Mouse (Mus musculus): ENCODE measurements around the gene Trap1a. TPM values are rescaled to one million over a fixed set of nuclear protein-coding genes. Genes with fewer than 3 reads are reported as not detected.

Trap1a gene
- polyA plus RNA-seq (2014; fragmentation: Illumina TruSeq; extraction: RNeasy Lipid Tissue Mini Kit (QIAGEN cat#74804); ENCODE audit: low read depth, low replicate concordance), result not detected

DNA sequence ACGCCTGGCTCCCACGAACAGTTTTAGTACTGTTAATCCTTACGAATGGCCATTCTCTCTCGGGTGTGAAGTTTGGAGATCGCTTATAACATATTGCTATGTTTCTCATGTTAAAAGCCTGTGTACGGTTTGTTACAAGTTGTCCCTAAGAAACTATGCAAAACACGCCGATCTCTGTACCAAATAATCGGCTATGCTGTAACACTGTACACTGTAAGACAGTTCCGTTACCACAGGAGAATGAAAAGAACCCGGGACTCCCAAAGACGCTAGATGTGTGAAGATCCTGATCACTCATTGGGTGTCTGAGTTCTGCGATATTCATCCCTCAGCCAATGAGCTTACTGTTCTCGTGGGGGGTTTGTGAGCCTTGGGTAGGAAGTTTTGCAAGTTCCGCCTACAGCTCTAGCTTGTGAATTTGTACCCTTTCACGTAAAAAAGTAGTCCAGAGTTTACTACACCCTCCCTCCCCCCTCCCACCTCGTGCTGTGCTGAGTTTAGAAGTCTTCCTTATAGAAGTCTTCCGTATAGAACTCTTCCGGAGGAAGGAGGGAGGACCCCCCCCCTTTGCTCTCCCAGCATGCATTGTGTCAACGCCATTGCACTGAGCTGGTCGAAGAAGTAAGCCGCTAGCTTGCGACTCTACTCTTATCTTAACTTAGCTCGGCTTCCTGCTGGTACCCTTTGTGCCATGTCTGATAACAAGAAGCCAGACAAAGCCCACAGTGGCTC lies at the start of gene Trap1a:
Gene Trap1a, plus strand, starts transcription at position 421 of the 732 bp plus-strand sequence.

Other genes with a start within 250 kb of the Trap1a start
- gene Serpina7, start 248.4 kb upstream of the Trap1a start, polyA plus RNA-seq (2014; fragmentation: Illumina TruSeq; extraction: RNeasy Lipid Tissue Mini Kit (QIAGEN cat#74804); ENCODE audit: low read depth, low replicate concordance), result 79.1 TPM
- 1.6 TPM for gene 4930513O06Rik, start 247.4 kb upstream of the Trap1a start, polyA plus RNA-seq (2014; fragmentation: Illumina TruSeq; extraction: RNeasy Lipid Tissue Mini Kit (QIAGEN cat#74804); ENCODE audit: low read depth, low replicate concordance)
- gene 4933428M09Rik, start 154.5 kb upstream of the Trap1a start, polyA plus RNA-seq (2014; fragmentation: Illumina TruSeq; extraction: RNeasy Lipid Tissue Mini Kit (QIAGEN cat#74804); ENCODE audit: low read depth, low replicate concordance), result not detected
- 0.16 TPM for gene Mum1l1, start 123.6 kb upstream of the Trap1a start, polyA plus RNA-seq (2014; fragmentation: Illumina TruSeq; extraction: RNeasy Lipid Tissue Mini Kit (QIAGEN cat#74804); ENCODE audit: low read depth, low replicate concordance)
- gene D330045A20Rik, start 146.7 kb downstream of the Trap1a start, polyA plus RNA-seq (2014; fragmentation: Illumina TruSeq; extraction: RNeasy Lipid Tissue Mini Kit (QIAGEN cat#74804); ENCODE audit: low read depth, low replicate concordance), result 0.11 TPM
- 215 TPM for gene Rnf128, start 229.6 kb downstream of the Trap1a start, polyA plus RNA-seq (2014; fragmentation: Illumina TruSeq; extraction: RNeasy Lipid Tissue Mini Kit (QIAGEN cat#74804); ENCODE audit: low read depth, low replicate concordance)